Mouse (Mus musculus) erythroid progenitor cell, adult 5-6 weeks (primary cell): ENCODE data around the gene Pwp1. TPM values are rescaled to one million over a fixed set of nuclear protein-coding genes. Genes with fewer than 3 reads are reported as not detected.
"Not testable (repeated sequence)": the region's sequence is repeated elsewhere in the genome, so short reads cannot be mapped to it uniquely, and the experiment has no call there.

Experiments used
- ATAC-seq: replicated peaks from 2 replicates; pipeline ENCODE4 v1.8.0; 2016; ENCODE audit warnings: moderate number of reproducible peaks, mild to moderate bottlenecking, moderate TSS enrichment, inconsistent platforms; ENCODE audit not compliant: poor library complexity, low FRiP score, severe bottlenecking
- total RNA-seq, 2 experiments: library from RNA; stranded (forward) in 1 of 2; stranded (reverse) in 1 of 2; fragments of 150-400 nt in 1 of 2; fragments of 186-747, 209-891 nt in 1 of 2; gene quantifications; 2 replicates each; pipeline versions ENCODE4 v1.2.3 to v1.2.4; 2015 to 2017; ENCODE audit warnings: low replicate concordance in 2 of 2

The Pwp1 gene
- total RNA-seq (2015; ENCODE audit: low replicate concordance), result 9.6 and 24.5 TPM in 2 replicates
- total RNA-seq (2017; ENCODE audit: low replicate concordance), result 6.1 and 10.4 TPM in 2 replicates

DNA sequence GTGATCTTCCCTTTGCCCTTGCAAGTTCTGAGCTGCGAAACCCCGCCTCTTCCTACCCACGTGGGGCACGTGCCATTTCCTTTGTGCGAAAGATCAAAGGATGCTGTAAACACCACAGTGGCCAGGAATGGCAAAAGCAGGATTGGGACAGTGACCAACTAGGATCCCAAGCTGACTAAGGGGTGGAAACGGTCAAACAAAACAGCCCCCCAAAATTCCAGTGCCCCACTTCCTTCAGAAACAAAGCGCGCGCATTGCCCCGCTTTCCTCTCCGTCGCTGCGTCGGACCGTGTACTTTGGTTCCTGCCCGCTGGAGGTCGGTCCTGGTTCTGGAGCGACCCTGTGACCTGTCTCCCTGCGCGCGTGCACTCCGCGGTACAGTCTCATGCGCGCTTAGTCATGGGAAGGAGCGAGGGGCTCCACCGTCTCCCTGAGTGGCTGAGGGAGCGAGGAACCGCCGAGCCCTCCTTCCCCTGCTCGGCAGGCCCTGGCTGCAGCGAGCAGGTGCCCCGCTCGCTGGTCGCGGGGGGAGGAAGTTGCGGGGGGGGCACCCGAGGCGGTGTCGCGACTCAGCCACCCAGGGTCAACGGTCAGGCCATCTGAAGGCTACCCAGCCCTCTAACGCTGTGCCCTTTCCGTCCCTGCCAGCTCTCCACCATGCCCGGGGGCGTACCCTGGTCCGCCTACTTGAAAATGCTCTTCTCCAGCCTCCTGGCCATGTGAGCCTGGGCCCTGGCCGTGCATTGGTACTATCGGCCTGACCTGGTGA, at the start of gene Pwp1:
Gene Pwp1 (plus strand): TSS at position 410 of the 769 bp plus-strand sequence.
- ATAC-seq, result peak; percentile 63; the same call in 1 of the 2 replicates

DNA sequence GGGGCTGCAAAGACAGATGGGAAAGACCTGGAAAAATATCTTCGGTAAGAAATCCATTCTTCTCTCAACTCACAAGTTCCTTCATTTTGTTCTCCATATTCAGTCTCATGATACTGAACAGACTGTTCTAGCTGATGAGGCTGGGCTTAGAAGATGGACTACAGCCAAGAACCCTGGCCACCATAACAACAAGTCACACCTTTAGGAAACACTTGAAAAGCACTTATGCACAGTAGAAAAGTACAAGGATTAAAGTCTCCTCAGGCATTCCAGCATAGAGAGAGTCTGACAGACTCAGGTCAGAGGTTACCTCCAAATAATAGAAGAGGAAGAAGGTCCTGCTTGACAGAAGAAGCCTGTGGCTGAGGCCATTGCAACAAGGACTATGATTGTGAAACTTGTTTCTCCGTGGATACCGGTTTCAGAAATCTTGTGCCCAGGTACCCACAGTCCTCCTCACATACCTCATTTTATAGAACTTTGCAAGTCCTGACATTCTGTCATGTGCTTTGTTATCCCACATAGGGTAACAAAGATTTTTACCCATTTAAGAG, 7.1 kb upstream of the Pwp1 start:
- not testable (repeated sequence) for ATAC-seq

DNA sequence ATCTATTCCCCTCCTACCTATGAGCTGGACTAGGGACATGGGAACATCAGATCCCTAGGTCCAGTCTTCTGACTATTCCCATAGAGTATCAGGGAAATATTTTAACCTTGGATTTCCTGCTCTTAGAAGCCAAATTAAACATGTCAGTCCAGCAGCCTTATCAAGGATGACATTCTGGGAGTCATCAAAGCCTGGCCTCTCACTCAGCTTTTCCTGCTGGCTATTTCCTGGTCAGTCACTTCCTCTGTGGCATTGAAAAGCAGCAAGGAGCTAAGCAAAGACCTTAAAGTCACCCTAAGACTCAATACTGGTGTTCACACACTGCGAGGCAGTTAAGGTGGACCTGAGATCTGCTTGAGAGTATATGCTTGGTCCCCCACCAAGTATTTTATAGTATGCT, 5.5 kb upstream of the Pwp1 start:
- not testable (repeated sequence) for ATAC-seq

DNA sequence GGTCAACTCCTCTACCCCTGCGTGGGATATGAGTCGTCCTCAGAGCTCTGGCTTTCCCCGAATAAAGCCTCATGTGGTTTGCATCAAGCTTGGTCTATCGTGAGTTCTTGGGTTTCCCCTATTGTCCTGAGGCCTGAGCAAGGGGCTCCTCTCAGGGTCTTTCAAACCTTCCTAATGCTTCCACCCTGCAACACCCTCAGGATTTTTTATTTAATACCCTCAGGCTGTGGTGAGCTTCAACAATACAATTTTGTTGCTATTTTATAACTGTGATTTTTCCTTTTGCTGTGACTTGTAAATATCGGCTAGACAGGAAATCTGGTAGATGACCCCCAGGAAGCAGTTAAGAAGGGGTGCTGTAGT, 591 bp upstream of the Pwp1 start:
- not testable (repeated sequence) for ATAC-seq

DNA sequence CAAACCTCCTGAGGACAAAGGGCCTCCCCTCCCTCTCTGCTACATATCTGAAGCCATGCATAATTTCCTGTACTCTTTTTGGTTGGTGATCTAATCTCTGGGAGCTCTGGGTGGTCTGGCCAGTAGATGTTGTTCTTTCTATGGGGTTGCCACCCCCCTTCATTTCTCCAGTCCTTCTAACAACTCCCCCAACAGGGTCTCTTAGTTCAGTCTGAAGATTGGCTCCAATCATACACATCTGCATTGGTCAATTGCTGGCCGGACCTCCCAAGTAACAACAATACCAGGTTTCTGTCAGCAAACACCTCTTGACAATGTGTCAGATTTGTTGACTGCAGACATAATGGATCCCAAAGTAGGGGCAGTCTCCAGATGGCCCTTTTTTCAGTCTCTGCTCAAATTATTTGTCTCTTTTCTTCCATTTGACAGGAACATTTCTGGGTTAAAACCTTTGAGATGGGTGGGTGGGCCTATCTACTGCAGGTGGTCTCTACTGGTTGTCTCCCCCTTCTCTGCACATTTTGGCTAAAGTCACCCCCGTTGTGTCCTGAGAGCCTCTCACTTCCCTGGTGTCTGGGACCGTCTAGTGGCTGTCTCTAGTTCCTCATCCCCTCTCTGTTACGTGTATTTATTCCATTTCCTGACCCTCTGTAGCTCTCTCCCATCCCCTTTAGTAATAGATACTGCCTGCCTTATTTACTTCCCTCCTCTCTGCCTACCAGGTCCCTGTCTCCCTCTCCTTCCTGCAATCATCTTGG, 17.0 kb downstream of the Pwp1 start:
- no peak for ATAC-seq

DNA sequence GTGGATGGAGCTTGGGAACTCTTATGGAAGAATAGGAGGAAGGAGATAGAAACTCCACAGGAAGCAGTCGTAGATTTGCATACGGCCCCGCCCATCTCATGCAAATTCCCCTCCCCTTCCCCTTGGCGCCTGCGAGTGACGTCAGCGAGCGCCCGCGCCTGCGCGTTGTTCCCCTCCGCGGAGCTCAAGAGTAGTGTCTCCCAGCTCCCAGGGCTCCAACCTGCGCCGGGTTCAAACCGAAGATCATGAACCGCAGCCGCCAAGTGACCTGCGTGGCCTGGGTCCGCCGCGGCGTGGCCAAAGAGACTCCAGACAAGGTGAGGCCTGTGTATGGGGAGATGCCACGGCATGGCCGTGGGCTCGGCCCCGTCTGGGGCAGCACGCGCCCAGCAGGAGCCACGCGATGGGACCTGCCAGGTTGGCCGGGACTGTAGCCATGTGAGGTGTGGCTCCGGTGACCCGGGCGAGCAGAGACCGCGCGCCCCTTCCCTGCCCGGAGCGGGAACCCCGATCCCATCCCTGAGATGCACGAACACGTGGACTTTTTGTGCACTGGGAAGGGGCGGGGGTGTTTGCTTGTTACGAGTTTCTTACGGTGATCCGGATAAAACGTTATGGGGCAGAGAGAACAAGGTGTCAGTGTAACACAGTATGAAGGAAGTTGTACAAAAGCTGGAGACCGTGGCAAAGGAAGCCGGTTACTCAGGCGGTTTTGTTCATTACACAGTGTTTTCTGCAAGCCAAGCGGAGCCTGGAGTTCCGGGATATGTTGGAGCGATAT, 42.6 kb downstream of the Pwp1 start:
- peak; percentile 94 for ATAC-seq

DNA sequence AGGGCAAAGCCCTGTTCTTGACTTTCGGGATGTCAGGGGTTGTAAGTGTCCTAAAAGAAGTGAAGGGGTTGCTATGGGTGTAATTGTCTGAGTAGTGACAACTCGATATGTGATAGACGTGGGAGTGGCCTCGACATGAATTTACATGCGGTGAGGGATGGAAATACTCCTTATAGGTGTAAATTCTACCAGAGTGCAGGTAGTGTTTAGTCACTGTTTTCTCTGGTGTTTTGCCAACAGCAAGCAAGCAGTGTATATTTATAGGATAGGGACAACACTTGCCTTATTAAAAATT, 43.1 kb downstream of the Pwp1 start:
- ATAC-seq, result peak; percentile 60; the same call in 1 of the 2 replicates

DNA sequence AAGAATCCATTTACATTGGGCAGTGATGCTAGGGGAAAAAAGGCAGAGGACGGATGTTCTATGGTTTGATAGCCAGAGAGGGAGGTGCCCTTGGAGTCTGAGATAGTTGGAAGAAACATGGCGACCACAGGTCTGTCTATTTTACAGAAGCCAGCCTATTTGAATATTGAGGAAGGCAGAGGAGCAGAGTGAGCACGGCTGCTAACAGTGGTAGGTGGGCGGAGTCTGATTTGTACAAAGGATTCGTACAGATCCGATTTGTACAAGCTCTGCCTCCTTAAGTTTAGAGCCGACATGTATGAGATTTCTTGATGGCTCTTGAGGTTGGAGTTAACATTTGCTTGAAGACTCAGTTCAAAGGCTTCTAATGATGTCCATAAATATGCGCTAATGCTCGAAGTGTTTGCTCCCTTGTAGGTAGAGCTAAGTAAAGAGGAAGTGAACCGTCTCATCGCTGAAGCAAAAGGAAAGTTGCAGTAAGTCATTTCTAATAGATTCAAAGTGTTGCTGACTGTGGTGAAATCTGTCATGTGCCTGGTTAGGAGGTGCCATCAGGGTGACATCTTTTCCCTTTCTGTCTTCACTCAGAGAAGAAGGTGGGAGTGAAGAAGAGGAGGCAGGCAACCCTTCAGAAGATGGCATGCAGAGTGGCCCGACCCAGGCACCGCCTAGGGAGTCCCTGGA, 44.7 kb downstream of the Pwp1 start:
- no peak for ATAC-seq

DNA sequence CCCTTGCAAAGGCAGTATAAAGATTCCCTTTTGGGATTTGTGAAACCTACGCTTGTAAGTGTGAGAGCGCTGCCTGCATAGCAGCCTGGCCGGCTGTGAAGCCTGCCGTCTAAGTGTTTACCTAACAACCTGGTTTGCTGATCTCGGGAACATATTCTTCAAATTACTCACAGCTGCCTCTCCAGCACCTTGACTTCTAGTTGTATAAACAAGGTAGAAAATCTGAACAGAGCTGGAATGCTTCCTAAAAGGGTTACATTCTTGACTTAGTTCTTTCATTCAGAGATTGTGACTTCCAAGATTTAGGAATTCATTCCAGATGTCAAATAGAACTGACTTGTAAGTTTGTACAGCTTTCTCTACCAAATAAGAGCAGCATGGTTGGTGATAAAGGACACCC, 46.5 kb downstream of the Pwp1 start:
- no peak for ATAC-seq

DNA sequence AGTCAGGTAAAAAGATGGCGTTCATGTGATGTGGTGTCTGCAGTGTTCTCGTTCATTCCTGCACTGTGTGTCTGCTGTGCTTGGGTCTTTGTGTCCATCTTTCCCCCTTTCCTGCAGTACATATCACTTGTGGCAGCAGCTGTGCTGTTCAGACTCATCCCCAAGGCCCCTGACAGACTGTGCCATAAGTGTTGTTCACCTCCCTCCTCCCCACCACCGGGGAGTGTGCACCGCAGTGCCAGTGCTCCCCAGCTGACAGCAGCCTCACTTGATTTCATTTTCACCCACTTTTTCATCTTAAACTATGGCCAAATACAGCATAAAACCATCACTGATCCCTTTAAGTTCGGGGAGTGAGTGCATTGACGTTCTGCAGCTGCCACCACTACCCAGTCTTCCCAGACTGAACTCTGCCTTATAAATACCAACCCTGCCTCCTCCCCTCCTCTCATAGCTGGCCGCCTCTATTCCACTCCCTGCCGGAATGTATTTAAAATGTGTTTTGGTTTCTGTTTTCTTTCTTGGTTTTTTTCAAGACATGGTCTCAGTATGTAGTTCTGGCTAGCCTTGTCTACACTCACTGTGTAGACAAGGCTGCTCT, 50.7 kb downstream of the Pwp1 start:
- no peak for ATAC-seq

DNA sequence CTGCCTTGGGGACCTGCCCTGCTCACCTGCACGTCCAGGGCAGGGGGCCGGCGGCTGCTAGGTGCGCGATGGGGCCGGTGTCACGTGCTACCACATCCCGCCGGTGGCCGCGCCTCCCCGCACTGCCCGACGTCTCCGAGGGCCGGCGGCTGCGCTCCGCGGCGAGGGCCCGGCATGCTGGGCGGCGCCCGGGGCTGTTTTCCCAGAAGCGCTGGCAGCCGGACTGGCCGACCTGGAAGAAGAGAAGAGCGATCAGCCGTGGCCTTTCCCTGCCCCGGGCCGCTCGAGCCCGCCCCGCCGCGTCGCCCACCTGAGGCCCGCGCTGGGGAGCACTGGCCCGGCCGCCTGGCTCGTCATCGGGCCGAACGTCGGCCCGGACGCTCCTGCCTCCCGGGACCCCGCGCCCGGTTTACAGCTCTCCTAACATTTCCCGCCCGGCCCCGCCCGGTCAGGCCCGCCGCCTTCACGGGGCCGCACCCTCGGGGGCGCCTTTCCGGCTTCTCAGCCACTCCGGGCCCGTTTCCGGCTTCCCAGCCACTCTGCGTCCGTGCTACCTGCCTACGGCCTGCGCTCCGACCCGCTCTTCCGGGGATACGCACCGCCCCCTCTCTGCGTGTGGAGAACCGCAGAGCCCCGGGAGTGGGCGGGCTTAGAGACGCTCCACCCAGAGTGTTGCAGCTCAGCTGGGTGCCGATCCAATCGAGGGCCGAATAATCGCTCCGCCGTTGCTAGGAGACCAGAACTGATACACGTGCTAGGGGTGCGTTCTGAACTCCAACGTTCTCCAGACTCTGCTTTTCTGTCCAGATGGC, 87.4 kb downstream of the Pwp1 start, which contains the start of gene Prdm4:
Gene Prdm4 (minus strand): TSS at position 645 of the 812 bp plus-strand sequence.
- peak; percentile 99 for ATAC-seq

DNA sequence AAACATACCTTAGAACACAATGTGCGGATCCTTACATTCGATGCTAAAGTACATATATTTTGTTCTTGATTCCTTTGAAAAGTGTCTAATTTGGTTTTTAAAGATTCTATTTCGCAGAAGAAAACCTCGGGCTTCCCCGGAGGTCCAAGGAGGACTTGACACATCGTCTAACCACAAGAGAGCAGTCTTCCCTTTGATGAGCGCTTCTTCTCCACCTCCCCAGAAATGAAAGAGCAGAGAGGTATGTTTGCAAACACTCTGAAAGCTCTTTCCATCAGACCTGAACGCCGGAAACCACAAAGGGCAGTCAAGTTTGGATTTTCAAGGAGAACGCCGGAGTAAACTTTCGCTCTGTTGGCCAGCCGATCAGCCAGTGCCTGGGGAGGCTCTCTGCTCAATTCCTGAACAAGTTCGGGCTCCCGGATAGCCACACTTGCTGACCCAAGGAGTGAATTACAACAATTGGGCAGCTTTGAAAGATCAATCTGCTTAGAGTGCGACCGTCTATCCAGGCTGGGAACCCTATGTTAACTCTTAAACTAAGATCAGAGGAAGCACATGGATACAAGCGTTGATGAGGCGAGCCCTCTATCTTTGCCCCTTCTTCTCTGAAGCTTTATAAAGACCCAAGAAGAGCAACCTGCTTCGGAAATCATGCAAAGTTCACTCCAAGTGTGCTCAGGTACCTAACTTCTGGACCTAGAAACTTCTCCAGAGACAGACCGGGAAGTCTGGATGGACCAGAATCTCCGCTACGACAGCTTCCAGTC, 98.6 kb downstream of the Pwp1 start, which contains the start of gene Ascl4:
Gene Ascl4 (plus strand): TSS at position 6 of the 770 bp plus-strand sequence.
- ATAC-seq, result no peak

DNA sequence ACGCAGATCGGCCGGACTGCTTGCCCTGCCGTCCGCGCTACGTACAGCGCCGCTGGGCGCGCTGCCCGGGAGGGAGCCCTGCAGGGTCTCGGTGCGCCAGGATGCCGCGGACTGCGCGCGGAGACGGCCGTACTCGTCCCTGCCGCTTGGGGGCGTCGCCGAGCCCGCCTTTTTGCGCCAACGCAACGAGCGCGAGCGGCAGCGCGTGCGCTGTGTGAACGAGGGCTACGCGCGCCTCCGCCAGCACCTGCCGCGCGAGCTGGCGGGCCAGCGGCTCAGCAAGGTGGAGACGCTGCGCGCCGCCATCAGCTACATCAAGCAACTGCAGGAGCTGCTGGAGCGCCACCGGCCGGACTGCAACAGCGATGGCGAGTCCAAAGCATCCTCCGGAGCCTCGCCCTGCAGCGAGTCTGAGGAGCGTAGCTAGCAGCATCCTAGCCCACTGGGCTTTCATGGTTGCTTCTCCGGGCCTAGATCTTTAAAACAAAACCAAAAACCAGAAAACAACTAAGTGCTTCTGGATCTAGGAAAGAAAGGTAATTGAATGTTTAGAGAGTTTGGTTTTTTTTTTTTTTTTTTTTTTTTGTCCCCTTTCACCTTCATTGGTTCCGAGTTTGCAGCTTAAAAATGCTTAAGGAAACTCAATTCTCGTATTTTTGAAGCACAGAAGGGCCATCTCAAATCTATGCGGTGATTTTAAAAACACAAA, 99.4 kb downstream of the Pwp1 start:
- no peak for ATAC-seq

DNA sequence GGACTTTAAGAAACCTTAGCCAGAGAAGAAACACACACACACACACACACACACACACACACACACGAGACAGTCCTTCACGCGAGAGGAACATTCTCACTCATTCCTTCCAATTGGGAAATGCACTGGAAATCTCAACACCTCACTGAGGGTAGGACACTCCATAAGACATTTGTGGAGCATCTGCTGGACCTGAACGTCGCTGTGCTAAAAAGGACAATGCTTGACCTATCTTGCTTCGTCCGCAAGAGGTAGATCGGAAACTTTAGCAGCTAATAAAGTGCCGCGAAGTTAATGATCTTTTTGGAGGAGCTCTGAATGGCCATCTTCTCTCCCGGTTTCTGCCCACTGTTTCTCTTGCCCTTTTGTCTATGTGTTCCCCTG, 99.9 kb downstream of the Pwp1 start:
- ATAC-seq, result no peak

DNA sequence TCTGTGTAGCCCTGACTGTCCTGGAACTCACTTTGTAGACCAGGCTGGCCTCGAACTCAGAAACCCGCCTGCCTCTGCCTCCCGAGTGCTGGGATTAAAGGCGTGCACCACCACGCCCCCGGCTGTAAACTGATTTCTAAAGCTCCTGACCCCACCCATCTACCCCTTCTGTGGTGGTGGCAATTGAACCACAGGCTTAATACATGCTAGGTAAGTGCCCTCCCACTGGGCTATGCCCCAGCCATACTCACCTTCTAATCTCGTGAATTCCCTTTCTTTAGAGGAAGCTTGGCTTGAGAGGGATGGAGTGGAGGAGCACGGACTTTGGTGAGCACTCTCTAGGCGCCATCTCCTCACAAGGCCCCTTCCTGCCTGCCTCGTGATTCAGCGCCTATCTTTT, 100.7 kb downstream of the Pwp1 start:
- no peak for ATAC-seq

DNA sequence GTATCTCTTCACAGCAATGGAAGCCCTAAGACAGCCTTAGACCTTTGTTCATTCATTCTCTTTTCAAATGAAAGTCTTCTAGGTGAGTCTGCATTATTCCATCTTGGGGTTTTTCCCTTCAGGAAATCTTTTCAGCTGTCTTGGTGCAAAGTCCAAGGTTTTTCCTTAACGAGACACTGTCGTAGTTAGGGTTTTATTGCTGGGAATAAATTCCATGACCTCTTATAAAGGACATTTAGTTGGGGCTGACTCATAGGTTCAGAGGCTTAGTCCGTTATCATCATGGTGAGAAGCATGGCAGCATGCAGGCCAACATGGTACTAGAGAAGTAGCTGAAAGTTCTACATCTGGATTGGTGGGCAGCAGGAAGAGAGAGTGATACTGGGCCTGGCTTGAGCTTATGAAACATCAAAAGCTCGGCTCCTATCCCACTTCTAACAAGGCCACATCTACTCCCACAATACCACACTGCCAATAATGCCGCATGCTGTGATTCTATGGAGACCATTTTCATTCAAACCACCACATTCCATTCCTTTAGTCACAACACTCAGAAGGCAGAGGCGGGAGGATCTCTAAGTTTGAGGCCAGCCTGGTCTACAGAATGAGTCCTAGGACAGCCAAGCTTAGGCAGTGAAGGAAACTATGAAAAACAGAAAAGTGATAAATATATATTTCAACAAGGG, 107.1 kb downstream of the Pwp1 start:
- ATAC-seq, result no peak
